Mouse (Mus musculus) forebrain, embryonic 15.5 days (tissue): ENCODE data around the gene Itm2c. TPM values are rescaled to one million over a fixed set of nuclear protein-coding genes. Genes with fewer than 3 reads are reported as not detected.

ENCODE experiments used
- ATAC-seq: fragments of 200-750 bp; cut with Nextera tagmentation; replicated peaks from 2 replicates; pipeline ENCODE4 v1.8.0; 2017; ENCODE audit warnings: mild to moderate bottlenecking, moderate TSS enrichment, moderate library complexity
- H3K27ac ChIP-seq: fragments of 300-500 bp; sonication (generic); replicated peaks from 2 replicates; pipeline ENCODE4 v1.5.1; 2015; ENCODE audit warnings: mild to moderate bottlenecking, inconsistent platforms
- H3K27me3 ChIP-seq: fragments of 300-500 bp; sonication (generic); 2 replicates; pipeline ENCODE4 v1.6.1; 2015; ENCODE audit warnings: inconsistent platforms
- H3K36me3 ChIP-seq: fragments of 300-500 bp; sonication (generic); 2 replicates; pipeline ENCODE4 v1.6.1; 2015; ENCODE audit warnings: mild to moderate bottlenecking, inconsistent platforms
- H3K4me1 ChIP-seq: fragments of 300-500 bp; sonication (generic); 2 replicates; pipeline ENCODE4 v1.6.1; 2015; ENCODE audit warnings: inconsistent platforms
- H3K4me2 ChIP-seq: fragments of 300-500 bp; sonication (generic); replicated peaks from 2 replicates; pipeline ENCODE4 v1.6.1; 2015; ENCODE audit warnings: mild to moderate bottlenecking, inconsistent platforms
- H3K4me3 ChIP-seq: fragments of 300-500 bp; sonication (generic); 2 replicates; pipeline ENCODE4 v1.5.1; 2015; ENCODE audit warnings: mild to moderate bottlenecking, inconsistent platforms
- H3K9ac ChIP-seq: fragments of 300-500 bp; sonication (generic); replicated peaks from 2 replicates; pipeline ENCODE4 v1.6.1; 2015; ENCODE audit warnings: mild to moderate bottlenecking, inconsistent platforms
- H3K9me3 ChIP-seq: fragments of 300-500 bp; sonication (generic); 2 replicates; pipeline ENCODE4 v1.6.1; 2016; ENCODE audit warnings: inconsistent platforms
- WGBS: fragments of 180-500 bp; shearing (Covaris S2); methylation state at CpG from one replicate; pipeline ENCODE4 v1.1.7; 2015; ENCODE audit warnings: mixed read lengths; 5-methylcytosine and 5-hydroxymethylcytosine counted together
- polyA plus RNA-seq: library from polyadenylated mRNA; unstranded; fragments of >200 nt; fragmentation: Nextera tagmentation; extraction: Ambion mirVana; gene quantifications from 2 replicates; pipeline ENCODE4 v1.2.1, GENCODE M21; 2015

Itm2c gene
- polyA plus RNA-seq, 1 experiment from 2014 or later: 160 TPM

DNA sequence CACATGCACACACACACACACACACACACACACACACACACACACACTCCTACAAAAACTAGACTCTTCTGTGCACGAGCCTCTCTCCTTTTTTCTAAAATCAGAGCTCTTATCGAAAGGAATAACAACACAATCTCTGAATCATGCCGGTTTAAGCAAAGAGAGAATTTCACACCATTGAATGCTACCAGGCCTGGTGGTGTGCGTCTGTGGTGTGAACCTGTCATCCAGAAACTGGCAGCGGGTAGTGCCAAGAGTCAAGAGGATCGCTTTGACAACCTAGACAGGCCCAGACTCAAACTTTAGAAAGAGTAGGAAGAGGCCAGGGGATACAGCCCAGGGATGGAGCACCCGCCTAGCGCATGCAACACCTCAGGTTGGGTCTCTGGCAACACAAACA is 48.2 kb downstream of the Itm2c start:
- Histone ChIP-seq H3K9ac (no peak overlapping the region), H3K4me1 (0 out of 2 replicates have a peak, but pooled peaks cover 5% of the 10 kb centered on the region), H3K4me3 (no peak overlapping the region), H3K27ac (no peak overlapping the region), H3K9me3 (no peaks in the 10 kb centered on the region), H3K27me3 (no peaks in the 10 kb centered on the region), H3K36me3 (no peaks in the 10 kb centered on the region), H3K4me2 (no peak overlapping the region)
- ATAC-seq: no peak
- 81% methylated on average over 8 of the region's 8 CpGs for WGBS

DNA sequence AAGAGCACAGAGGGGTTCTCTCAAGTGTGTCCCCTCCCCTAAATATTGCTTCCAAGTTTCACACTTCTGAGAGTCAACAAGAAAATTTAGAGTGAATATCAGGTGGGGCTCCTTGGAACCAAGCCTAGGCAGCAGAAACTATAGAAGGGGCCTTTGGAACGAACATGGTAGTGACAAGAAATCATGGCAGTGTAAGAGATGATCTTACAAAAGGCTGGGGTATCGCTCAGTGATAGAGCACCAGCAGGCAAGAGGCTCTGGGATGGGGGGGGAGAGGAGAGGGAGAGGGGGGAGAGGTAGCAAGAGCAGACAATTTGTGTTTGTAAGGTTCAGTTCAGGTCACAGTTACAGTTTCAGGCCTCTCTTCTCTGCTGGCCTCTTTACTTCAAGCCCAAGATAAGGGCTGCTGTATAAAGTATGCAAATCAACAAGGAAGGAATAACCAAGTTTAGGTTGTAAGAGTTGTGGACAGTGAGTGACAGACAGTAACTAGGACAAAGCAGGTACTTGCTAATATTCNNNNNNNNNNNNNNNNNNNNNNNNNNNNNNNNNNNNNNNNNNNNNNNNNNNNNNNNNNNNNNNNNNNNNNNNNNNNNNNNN is 55.1 kb downstream of the Itm2c start:
- Histone ChIP-seq H3K36me3 (no peaks in the 10 kb centered on the region), H3K4me1 (no peaks in the 10 kb centered on the region), H3K9ac (no peak overlapping the region), H3K27ac (no peak overlapping the region), H3K4me3 (no peak overlapping the region), H3K4me2 (no peak overlapping the region), H3K27me3 (no peaks in the 10 kb centered on the region), H3K9me3 (no peaks in the 10 kb centered on the region)
- no peak for ATAC-seq
- 78% methylated on average over 2 of the region's 2 CpGs for WGBS

DNA sequence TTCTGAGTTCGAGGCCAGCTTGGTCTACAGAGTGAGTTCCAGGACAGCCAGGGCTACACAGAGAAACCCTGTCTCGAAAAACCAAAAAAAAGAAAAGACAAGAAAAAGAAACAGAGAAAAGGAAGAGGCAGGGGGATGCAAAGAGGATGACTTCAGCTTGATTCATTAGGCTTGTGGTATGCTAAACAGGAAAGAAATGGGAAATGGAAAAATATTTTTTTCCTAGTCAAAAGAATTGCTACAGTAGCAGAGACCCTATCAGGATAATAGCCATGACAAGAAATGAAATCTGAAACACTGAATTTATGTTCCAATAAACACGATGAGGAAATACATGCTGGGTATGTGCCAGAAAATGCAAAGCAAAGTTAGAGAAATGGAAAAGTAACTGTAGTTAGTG is 61.1 kb downstream of the Itm2c start:
- Histone ChIP-seq H3K9me3 (no peaks in the 10 kb centered on the region), H3K36me3 (no peaks in the 10 kb centered on the region), H3K4me1 (no peaks in the 10 kb centered on the region), H3K27me3 (no peaks in the 10 kb centered on the region), H3K27ac (no peak overlapping the region), H3K9ac (no peak overlapping the region), H3K4me2 (no peak overlapping the region), H3K4me3 (no peak overlapping the region)
- 77% methylated on average over 3 of the region's 3 CpGs for WGBS
- no peak for ATAC-seq

DNA sequence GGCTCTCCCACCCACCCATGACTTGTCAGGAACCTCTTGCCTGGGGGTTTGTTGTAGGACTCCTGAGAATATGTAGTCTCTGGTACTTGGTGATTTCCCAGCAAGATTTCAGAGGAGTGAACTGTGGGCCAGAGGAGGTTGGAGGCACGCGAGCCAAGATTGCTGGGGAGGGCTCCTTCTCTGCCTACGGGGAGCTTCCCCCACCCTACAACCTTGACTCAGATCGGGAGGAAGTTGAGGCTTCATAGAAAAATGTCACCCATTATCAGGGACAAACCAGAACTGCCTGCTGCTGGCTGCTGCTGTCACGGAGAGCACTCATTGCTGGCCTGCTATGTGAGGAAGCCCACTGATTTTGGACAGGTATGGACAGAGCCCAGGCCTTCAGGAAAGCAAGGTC is 63.2 kb downstream of the Itm2c start:
- ATAC-seq: no peak
- H3K27me3 ChIP-seq: no peaks in the 10 kb centered on the region
- H3K4me3 ChIP-seq: no peak overlapping the region
- H3K4me1 ChIP-seq: no peaks in the 10 kb centered on the region
- H3K27ac ChIP-seq: no peak overlapping the region
- H3K9ac ChIP-seq: no peak overlapping the region
- 84% methylated on average over 5 of the region's 5 CpGs for WGBS
- no peak overlapping the region for H3K4me2 ChIP-seq
- no peaks in the 10 kb centered on the region for H3K9me3 ChIP-seq
- no peaks in the 10 kb centered on the region for H3K36me3 ChIP-seq

DNA sequence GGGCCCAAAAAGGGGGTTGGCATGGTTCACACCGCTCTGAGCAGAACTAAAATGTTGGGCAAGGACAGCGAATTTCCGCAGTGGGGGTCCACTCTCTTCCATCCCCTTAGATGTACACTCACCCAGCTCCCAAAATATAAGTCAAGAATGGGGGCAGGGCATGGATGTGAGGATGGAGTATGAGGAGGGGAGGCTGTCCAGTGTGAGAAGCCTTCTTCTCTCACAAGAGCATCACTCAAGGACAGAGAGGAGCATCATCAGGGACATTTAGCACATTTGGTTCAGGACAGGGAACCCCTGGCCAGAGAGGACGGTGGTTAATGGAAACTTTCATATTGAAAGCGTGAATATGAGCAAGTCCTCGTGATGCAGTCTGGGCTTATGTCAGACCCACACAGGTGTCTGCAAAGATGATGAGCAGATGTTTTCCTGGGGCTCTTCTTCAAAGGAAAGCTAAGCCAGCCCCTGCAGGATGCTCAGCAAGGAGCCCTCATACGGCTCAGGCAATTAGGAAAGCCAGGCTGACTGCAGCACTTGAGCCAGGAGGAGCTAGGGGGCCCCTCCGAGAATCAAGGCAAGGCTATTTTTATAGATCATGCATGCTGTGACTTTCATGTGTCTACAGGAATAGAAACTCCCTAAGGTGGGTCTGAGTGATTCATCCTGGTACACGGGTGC is 64.0 kb downstream of the Itm2c start:
- 55% methylated on average over 9 of the region's 9 CpGs for WGBS

More for the DNA sequence above, 64.0 kb downstream of the Itm2c start:
- H3K27ac ChIP-seq: no peak overlapping the region
- H3K4me1 ChIP-seq: no peaks in the 10 kb centered on the region
- H3K9ac ChIP-seq: no peak overlapping the region
- H3K4me2 ChIP-seq: no peak overlapping the region
- no peaks in the 10 kb centered on the region for H3K27me3 ChIP-seq
- H3K9me3 ChIP-seq: no peaks in the 10 kb centered on the region
- no peaks in the 10 kb centered on the region for H3K36me3 ChIP-seq
- no peak overlapping the region for H3K4me3 ChIP-seq
- ATAC-seq: no peak

Other genes starting within 250 kb of the Itm2c start
- 0.37 and 0.46 TPM in 2 replicates for gene Sp100, start 244.3 kb upstream of the Itm2c start, polyA plus RNA-seq
- gene A630001G21Rik, start 115.6 kb upstream of the Itm2c start, polyA plus RNA-seq: 0.29 and 0.41 TPM in 2 replicates
- gene Cab39, start 100.8 kb upstream of the Itm2c start, polyA plus RNA-seq: 49.2 and 53.2 TPM in 2 replicates
- gene 4933407L21Rik, start 34.2 kb downstream of the Itm2c start, polyA plus RNA-seq: 4.4 and 4.6 TPM in 2 replicates
- gene Gpr55, start 66.7 kb downstream of the Itm2c start, polyA plus RNA-seq: 0.15 and 0.17 TPM in 2 replicates
- gene Spata3, start 122.5 kb downstream of the Itm2c start, polyA plus RNA-seq: 0.23 and 0.66 TPM in 2 replicates
- 10.5 and 10.6 TPM in 2 replicates for gene 2810459M11Rik, start 151.6 kb downstream of the Itm2c start, polyA plus RNA-seq
- gene Psmd1, start 170.1 kb downstream of the Itm2c start, polyA plus RNA-seq: 175 and 182 TPM in 2 replicates
- 0.25 and 0.40 TPM in 2 replicates for gene Htr2b, start 217.7 kb downstream of the Itm2c start, polyA plus RNA-seq
- 0.32 TPM in 1 of 2 replicates, not detected in the other for gene Gm21972, start 239.4 kb downstream of the Itm2c start, polyA plus RNA-seq